Mouse (Mus musculus) frontal cortex, postnatal 25 days (tissue): ENCODE measurements around the gene Sfswap.
"Not testable (repeated sequence)": the region's sequence is repeated elsewhere in the genome, so short reads cannot be mapped to it uniquely, and the experiment has no call there.

Source experiments
- DNase-seq, 2 experiments: peaks; one replicate each; pipeline ENCODE4 v3.0.0; 2022; ENCODE audit warnings: low spot score in 2 of 2

Sfswap gene

DNA sequence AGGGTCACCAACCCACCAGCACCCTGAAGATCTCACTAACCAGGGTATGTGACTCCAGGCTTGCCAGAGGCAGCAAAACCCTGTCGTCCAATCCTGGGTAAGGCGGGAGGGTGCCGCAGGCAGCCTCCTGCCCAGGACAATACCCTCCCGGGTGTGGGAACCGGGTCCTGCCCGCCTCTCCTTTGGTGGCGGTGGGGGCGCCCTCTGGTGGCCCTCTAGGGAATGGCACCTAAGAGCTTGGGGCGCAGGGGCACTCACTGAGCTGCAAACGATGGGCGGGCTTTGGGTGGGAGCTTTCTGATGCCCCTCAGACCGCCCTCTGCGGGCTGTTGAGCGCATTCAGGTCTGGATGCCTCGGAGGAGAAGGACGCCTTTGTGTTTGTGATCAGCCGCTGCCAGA lies 85.0 kb downstream of the Sfswap start:
- peak; percentile 72 to 83 for DNase-seq

DNA sequence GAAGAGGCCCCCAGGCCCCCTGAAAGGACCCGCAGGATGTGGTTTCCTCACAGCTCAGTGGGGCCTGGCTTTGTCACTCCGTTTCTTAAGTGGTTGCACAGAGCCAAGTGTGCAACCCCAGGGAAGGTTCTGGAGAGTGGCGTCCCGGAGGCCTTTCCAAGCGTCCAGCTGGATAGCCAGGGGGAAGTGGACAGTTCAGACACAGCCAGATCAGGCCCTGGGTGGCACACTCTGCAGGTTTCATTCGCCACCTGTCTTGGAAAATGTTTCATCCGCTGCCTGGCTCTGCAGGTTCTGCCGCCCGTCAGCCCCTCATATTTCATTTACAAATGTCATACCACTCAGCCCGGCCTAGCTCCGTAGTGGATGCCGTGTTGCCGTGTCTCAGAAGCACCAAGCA lies 85.5 kb downstream of the Sfswap start:
- DNase-seq = no peak

DNA sequence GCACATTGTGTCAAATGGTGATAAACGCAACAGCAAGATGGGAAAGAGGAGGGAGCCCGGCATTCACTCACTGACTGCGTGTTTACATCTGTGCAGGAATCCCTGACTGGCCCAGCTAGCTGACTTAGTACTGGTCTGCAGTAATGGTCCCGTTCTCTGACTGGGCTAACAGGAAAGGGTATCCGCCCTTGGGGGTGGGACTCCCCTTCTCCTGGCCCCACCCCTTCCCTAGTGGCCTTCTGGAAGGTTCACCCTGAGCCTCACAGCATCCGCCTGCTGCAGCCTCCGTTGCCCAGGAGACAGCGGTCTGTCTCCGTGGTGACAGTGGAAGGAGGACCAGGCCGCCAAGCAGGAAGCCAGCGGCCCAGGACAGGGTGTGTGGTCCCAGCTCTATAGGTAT lies 89.9 kb downstream of the Sfswap start:
- no peak for DNase-seq

GRCm38 (mm10) chr5:129594116-129595114 lies 93.4 kb downstream of the Sfswap start:
- DNase-seq = peak; percentile 73 to 85

DNA sequence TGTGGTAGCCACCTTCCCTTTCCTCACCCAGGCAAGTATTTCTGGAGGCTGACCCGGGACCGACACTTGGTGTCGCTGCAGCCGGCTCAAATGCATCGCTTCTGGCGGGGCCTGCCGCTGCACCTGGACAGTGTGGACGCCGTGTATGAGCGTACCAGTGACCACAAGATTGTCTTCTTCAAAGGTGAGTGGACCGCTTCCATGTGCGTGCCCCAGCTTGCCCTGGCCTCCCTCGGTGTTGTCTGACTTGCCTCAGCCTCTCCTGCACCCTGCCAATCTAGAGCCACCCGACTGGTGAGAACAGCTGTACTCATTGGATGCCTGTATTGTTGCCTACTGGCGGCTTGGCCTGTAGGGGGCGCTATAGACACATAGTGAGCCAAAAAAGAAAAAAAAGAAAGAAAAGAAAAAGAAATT lies 101.1 kb downstream of the Sfswap start:
- DNase-seq = no peak

- no peak for DNase-seq
Observed at GRCm38 (mm10) chr5:129607476-129607875, 106.5 kb downstream of the Sfswap start.

GRCm38 (mm10) chr5:129611060-129611459 lies 110.0 kb downstream of the Sfswap start:
- DNase-seq = peak; percentile 67

DNA sequence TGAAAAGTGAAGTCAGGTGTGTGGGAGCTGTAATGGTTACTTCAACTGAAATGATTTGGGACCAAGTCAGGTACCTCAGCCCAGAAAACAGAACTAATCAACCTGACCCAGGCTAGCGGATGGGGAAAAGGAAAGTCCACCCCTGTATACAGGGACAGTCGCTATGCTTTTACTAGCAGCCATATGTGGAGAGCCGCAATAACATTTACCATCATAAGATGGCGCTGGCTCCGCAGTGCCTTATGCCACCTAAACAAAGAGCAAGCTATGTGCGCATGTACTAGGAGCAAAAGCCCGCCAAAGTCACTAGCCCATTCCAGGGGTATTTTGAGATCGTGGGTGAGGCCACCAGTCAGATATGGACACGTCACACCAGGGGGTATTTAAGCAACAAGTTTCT lies 119.6 kb downstream of the Sfswap start:
- not testable (repeated sequence) for DNase-seq
